Comparison of ENCODE assay signal across 8 mouse cellular contexts in the genomic region with DNA sequence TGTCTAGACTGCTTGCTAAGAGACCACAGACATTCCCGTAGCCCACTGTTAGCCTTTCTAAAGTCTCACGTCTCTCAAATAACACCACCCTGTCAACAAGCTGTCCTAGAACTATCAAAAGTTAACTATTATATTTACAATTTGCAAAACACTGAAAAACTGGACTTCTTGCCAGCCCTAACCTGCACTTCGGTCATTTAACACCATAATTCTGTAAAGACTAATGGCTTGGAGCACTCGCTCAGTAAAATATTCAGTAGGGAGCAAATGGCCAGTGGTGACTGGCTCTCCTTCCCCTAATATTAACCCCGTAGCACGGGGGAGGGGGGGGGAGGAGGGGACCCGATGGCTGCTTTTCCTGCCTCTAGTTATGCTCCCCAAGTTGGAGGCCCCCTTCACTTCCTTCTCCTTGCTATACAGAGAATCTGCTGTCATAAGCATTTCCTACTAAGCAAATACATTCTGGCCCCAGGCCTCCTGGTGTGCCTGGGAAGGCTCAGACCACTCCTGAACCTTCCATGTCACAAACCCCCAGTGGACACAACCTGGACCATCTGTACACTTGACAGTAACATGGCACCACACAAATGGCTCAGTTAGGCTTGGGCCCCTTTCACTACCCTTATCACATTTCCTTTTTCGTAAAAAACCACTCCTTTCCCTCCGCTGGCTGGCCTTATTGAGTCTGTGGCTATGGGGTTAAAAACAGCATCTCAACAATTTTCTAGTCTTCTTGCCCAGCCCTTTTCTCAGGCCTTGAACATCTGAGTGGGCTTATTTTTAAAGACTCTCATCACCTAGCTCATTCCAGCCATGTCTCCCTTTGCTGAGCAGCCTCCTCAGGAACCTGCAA. TPM values are rescaled to one million over a fixed set of nuclear protein-coding genes. Genes with fewer than 3 reads are reported as not detected.
DNase-seq lines count a peak whose midpoint lies in the region; ATAC-seq and TF ChIP-seq lines count a peak whose summit lies in the region.

No protein-coding gene starts in this region.

- no peaks in the 10 kb centered on the region for H3K27me3 ChIP-seq in heart, embryonic 12.5 days (replicated peaks)
- H3K27me3 ChIP-seq in thymus, adult 2 months (ENCODE audit: control insufficient read depth, insufficient read depth, low read length) = no peaks in the 10 kb centered on the region
- no peaks in the 10 kb centered on the region for H3K27me3 ChIP-seq in liver, embryonic 13.5 days
- H3K27me3 ChIP-seq in stomach, postnatal 0 days (ENCODE audit: control insufficient read depth, insufficient read depth, low read length) = no peaks in the 10 kb centered on the region

- H3K4me2 ChIP-seq in heart, embryonic 12.5 days = peak overlapping the region; percentile 35
- H3K4me2 ChIP-seq in liver, embryonic 13.5 days = peak overlapping the region; percentile 47
- no peak overlapping the region for H3K4me2 ChIP-seq in stomach, postnatal 0 days (replicated peaks; ENCODE audit: low read depth)

- TF ChIP-seq EP300 in stomach, postnatal 0 days (optimal IDR thresholded peaks at IDR 0.05) = no peak

- H3K9me3 ChIP-seq in heart, embryonic 12.5 days (replicated peaks) = no peaks in the 10 kb centered on the region
- no peaks in the 10 kb centered on the region for H3K9me3 ChIP-seq in liver, embryonic 13.5 days (replicated peaks)
- no peaks in the 10 kb centered on the region for H3K9me3 ChIP-seq in stomach, postnatal 0 days (ENCODE audit: control insufficient read depth, low read length)

- peaks cover 98% of the 10 kb centered on the region for H3K4me1 ChIP-seq in heart, embryonic 12.5 days (replicated peaks)
- peaks cover 61% of the 10 kb centered on the region for H3K4me1 ChIP-seq in thymus, adult 2 months (replicated peaks; ENCODE audit: control insufficient read depth, insufficient read depth, low read length)
- peaks cover 99% of the 10 kb centered on the region for H3K4me1 ChIP-seq in liver, embryonic 13.5 days (replicated peaks)
- peaks cover 14% of the 10 kb centered on the region for H3K4me1 ChIP-seq in stomach, postnatal 0 days (replicated peaks; ENCODE audit: control insufficient read depth, insufficient read depth)
- peaks cover 27% of the 10 kb centered on the region for H3K4me1 ChIP-seq in lung, adult 2 months (ENCODE audit: control insufficient read depth, insufficient read depth, low read length)

- no peak for ATAC-seq in heart, embryonic 12.5 days (ENCODE audit: insufficient number of reproducible peaks, low FRiP score)
- 0 out of 2 replicates have a peak, but pooled peaks have one; percentile 15 for ATAC-seq in liver, embryonic 13.5 days (ENCODE audit: low read depth)
- ATAC-seq in stomach, postnatal 0 days (ENCODE audit: low FRiP score, low TSS enrichment) = no peak

- WGBS in heart, embryonic 12.5 days = 48% methylated on average over 9 of the region's 9 CpGs
- 47% methylated on average over 9 of the region's 9 CpGs for WGBS in thymus, adult 2 months
- 25% methylated on average over 9 of the region's 9 CpGs for WGBS in liver, embryonic 13.5 days (ENCODE audit: insufficient replicate concordance)
- WGBS in stomach, postnatal 0 days = 45% methylated on average over 8 of the region's 9 CpGs
- 52% methylated on average over 9 of the region's 9 CpGs for whole genome bisulfite sequencing in lung, adult 2 months

- DNase-seq in heart, postnatal 25 days (ENCODE audit: low spot score) = no peak
- no peak for DNase-seq in thymus, adult 2 months
- no peak for DNase-seq in thymus, postnatal 14 days
- DNase-seq in liver, embryonic 13.5 days = no peak
- DNase-seq in stomach, postnatal 0 days (ENCODE audit: low spot score) = peak; percentile 13
- DNase-seq in lung, adult 2 months = no peak
- no peak for DNase-seq in urinary bladder, postnatal 36 days (ENCODE audit: low spot score in 2 of 2)

- peak overlapping the region; percentile 17; the same call in 1 of the 2 replicates for H3K9ac ChIP-seq in heart, embryonic 12.5 days
- H3K9ac ChIP-seq in liver, embryonic 13.5 days = peak overlapping the region; percentile 49
- H3K9ac ChIP-seq in stomach, postnatal 0 days (ENCODE audit: low read length) = no peak overlapping the region

- no peak for TF ChIP-seq POLR2A in thymus, adult 2 months (IDR thresholded peaks at IDR 0.05; ENCODE audit: control insufficient read depth, extremely low read depth, insufficient read depth, low read length, poor library complexity)
- TF ChIP-seq POLR2A in lung, adult 2 months (IDR thresholded peaks at IDR 0.05; ENCODE audit: borderline replicate concordance, extremely low read depth, low read depth, low read length) = no peak

- H3K4me3 ChIP-seq in heart, embryonic 12.5 days = no peak overlapping the region
- no peak overlapping the region for H3K4me3 ChIP-seq in thymus, adult 2 months (ENCODE audit: control insufficient read depth, insufficient read depth, low read length)
- 0 out of 2 replicates have a peak overlapping the region, but pooled peaks have one; percentile 9 for H3K4me3 ChIP-seq in liver, embryonic 13.5 days (replicated peaks)
- no peak overlapping the region for H3K4me3 ChIP-seq in stomach, postnatal 0 days (ENCODE audit: low read depth, low read length)
- H3K4me3 ChIP-seq in lung, adult 2 months (replicated peaks; ENCODE audit: extremely low read depth, low read depth, low read length) = no peak overlapping the region

- H3K27ac ChIP-seq in heart, embryonic 12.5 days (ENCODE audit: poor library complexity, severe bottlenecking) = peak overlapping the region; percentile 79
- H3K27ac ChIP-seq in thymus, adult 2 months (ENCODE audit: control insufficient read depth, insufficient read depth, low read length) = peak overlapping the region; percentile 23; the same call in 1 of the 2 replicates
- H3K27ac ChIP-seq in liver, embryonic 13.5 days = peak overlapping the region; percentile 67
- H3K27ac ChIP-seq in stomach, postnatal 0 days (replicated peaks) = 0 out of 2 replicates have a peak overlapping the region, but pooled peaks have one; percentile 13

- TF ChIP-seq CTCF in thymus, adult 2 months (IDR thresholded peaks at IDR 0.05; ENCODE audit: borderline replicate concordance, control insufficient read depth, extremely low read depth, insufficient read depth, low read length, poor library complexity) = no peak
- TF ChIP-seq CTCF in stomach, postnatal 0 days (IDR thresholded peaks at IDR 0.05; ENCODE audit: low read depth) = no peak
- no peak for TF ChIP-seq CTCF in lung, adult 2 months (IDR thresholded peaks at IDR 0.05; ENCODE audit: insufficient read depth, low read length)

- H3K36me3 ChIP-seq in heart, embryonic 12.5 days = peaks cover 21% of the 10 kb centered on the region; the same call in 1 of the 2 replicates
- H3K36me3 ChIP-seq in thymus, adult 2 months (ENCODE audit: control insufficient read depth, insufficient read depth, low read length) = no peaks in the 10 kb centered on the region
- peaks cover 22% of the 10 kb centered on the region; the same call in 1 of the 2 replicates for H3K36me3 ChIP-seq in liver, embryonic 13.5 days
- no peaks in the 10 kb centered on the region for H3K36me3 ChIP-seq in stomach, postnatal 0 days (ENCODE audit: control insufficient read depth, insufficient read depth, low read length)

- intact Hi-C loops in heart, postnatal 25 days (cut with DNase I) = no loop called here

RNA-seq across cellular contexts. Expression of gene Tet3, which starts 8.2 kb away (rescaled TPM):
- polyA plus RNA-seq in heart, embryonic 12.5 days (2016; fragmentation: Nextera tagmentation; extraction: Ambion mirVana) = 31.3 and 33.6 TPM in 2 replicates
- total RNA-seq in heart, postnatal 25 days (2021) = 10 to 100 TPM; 32.6 to 40.8 TPM
- 32.6 and 43.3 TPM in 2 replicates for polyA plus RNA-seq in thymus, adult 2 months (2012; rRNA removed)
- 10.4 and 13.3 TPM in 2 replicates for polyA plus RNA-seq in liver, embryonic 13.5 days (2015; fragmentation: Nextera tagmentation; extraction: Ambion mirVana)
- polyA plus RNA-seq in stomach, postnatal 0 days (2015; fragmentation: Nextera tagmentation; extraction: Ambion mirVana) = 21.4 and 22.7 TPM in 2 replicates
- polyA plus RNA-seq in lung, adult 2 months (2012; rRNA removed) = 16.0 and 22.4 TPM in 2 replicates

RNA-seq across cellular contexts. Expression of gene Dguok, which starts 56.1 kb away (rescaled TPM):
- 46.5 and 52.5 TPM in 2 replicates for polyA plus RNA-seq in heart, embryonic 12.5 days (2016; fragmentation: Nextera tagmentation; extraction: Ambion mirVana)
- 10 to 100 TPM; 32.8 to 35.2 TPM for total RNA-seq in heart, postnatal 25 days (2021)
- 52.1 and 65.4 TPM in 2 replicates for polyA plus RNA-seq in thymus, adult 2 months (2012; rRNA removed)
- 25.3 and 29.1 TPM in 2 replicates for polyA plus RNA-seq in liver, embryonic 13.5 days (2015; fragmentation: Nextera tagmentation; extraction: Ambion mirVana)
- 44.2 and 45.8 TPM in 2 replicates for polyA plus RNA-seq in stomach, postnatal 0 days (2015; fragmentation: Nextera tagmentation; extraction: Ambion mirVana)
- polyA plus RNA-seq in lung, adult 2 months (2012; rRNA removed) = 54.9 and 55.5 TPM in 2 replicates

Comparison
In these comparisons a context has a peak if more than half of its experiments do, and no peak if none do; other contexts are left out.
1. H3K27ac ChIP-seq: peak in every context shown above with its lines; median percentile 79 in heart, embryonic 12.5 days; 67 in liver, embryonic 13.5 days; 23 in thymus, adult 2 months; 13 in stomach, postnatal 0 days.